Mouse (Mus musculus): ENCODE measurements around the gene Pthlh. TPM values are rescaled to one million over a fixed set of nuclear protein-coding genes. Genes with fewer than 3 reads are reported as not detected.
"Not testable (repeated sequence)": the region's sequence is repeated elsewhere in the genome, so short reads cannot be mapped to it uniquely, and the experiment has no call there.

Pthlh gene
- 7.8 and 11.8 TPM in 2 replicates for polyA plus RNA-seq (2015; fragmentation: Nextera tagmentation; extraction: Ambion mirVana)

DNA sequence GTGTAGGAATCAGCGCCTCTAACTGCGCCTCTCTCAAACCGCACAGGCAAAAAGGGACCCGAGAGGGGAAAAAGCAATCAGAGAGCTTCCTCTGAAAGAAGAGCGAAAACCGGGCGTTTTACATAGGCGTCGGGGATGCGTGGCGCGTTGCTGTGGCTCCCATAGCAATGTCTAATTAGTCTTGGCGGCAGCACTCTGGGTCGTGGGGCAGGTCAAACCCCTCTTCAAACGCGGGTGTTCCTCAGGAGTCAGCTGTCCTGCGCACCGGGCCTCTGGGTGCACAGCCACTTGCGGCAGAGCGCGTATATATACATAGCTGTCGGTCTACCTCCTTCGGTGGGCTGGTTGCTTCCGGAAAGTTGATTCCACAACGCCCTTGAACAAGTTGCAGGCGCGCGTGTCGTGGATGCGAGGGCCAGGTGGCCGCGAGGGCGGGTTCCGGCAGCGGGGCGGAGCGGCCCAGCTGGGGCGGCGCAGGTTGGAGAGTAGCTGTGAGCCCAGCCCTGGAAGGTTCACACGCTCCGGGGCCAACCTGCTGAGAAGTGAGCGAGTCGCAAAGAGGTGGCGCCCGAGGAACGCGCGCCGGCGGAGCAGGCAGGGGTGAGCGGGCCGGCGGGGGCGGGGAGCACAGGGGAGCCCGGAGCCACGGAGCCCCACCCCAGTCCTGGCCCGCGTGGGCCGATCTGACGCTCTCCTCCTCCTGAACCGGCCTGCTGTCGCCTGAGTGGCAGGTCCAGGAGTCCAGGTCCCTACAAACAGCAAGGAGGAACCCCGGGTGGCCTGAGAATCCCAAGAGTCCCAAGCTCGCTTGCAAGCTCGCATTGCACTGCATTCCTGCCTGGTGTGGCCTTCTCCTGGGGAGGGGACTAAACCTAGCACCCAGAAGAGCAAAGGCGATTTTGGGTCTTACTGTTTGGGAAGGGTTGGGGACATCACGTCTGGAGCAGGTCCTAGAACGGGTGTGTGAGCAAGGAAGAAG is at the start of gene Pthlh:
Gene Pthlh (minus strand): TSS at position 597 of the 979 bp plus-strand sequence.
- Histone ChIP-seq H3K4me1 (replicated peaks; ENCODE audit: control insufficient read depth, insufficient read depth, low read length) (peaks cover 4% of the 10 kb centered on the region; the same call in 1 of the 2 replicates), H3K36me3 (ENCODE audit: control insufficient read depth, insufficient read depth, low read length) (no peaks in the 10 kb centered on the region), H3K4me2 (ENCODE audit: low read depth, low read length) (peak within 1 kb of the TSS; percentile 95), H3K4me3 (ENCODE audit: low read length) (peak within 1 kb of the TSS; percentile 60), H3K9me3 (ENCODE audit: control insufficient read depth, low read length) (no peaks in the 10 kb centered on the region), H3K27ac (ENCODE audit: low read length) (peak within 1 kb of the TSS; percentile 71; the same call in 1 of the 2 replicates), H3K27me3 (ENCODE audit: control insufficient read depth, insufficient read depth, low read depth, low read length) (peaks cover 13% of the 10 kb centered on the region), H3K9ac (ENCODE audit: low read length) (peak within 1 kb of the TSS; percentile 53)
- peak; percentile 91 for ATAC-seq (ENCODE audit: low read depth)
- under 1% methylated on average over 62 of the region's 68 CpGs for WGBS

DNA sequence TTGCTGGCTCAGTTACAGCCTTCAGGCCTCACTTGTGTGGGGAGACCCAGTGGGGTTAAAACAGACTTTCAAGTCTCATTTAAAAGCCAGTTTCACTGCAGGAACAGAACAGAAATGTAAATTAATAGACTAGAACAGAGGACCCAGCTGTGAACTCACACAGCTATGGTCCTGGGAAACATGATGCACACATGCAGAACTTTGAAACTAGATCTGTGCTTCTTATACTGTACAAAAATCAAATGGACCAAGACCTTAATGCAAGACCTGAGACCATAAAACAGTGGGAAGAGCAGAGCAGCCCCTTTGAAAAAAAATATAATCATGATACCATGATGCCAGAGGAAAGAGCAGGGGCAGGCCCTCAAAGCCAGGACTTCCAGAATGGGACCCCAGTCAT is 49.3 kb upstream of the Pthlh start:
- Histone ChIP-seq H3K36me3 (ENCODE audit: control insufficient read depth, insufficient read depth, low read length) (no peaks in the 10 kb centered on the region), H3K4me2 (ENCODE audit: low read depth, low read length) (no peak overlapping the region), H3K9me3 (ENCODE audit: control insufficient read depth, low read length) (no peaks in the 10 kb centered on the region), H3K27ac (ENCODE audit: low read length) (no peak overlapping the region), H3K4me3 (ENCODE audit: low read length) (no peak overlapping the region), H3K9ac (ENCODE audit: low read length) (no peak overlapping the region), H3K27me3 (ENCODE audit: control insufficient read depth, insufficient read depth, low read depth, low read length) (no peaks in the 10 kb centered on the region), H3K4me1 (replicated peaks; ENCODE audit: control insufficient read depth, insufficient read depth, low read length) (no peaks in the 10 kb centered on the region)
- ATAC-seq (ENCODE audit: low read depth), result no peak

DNA sequence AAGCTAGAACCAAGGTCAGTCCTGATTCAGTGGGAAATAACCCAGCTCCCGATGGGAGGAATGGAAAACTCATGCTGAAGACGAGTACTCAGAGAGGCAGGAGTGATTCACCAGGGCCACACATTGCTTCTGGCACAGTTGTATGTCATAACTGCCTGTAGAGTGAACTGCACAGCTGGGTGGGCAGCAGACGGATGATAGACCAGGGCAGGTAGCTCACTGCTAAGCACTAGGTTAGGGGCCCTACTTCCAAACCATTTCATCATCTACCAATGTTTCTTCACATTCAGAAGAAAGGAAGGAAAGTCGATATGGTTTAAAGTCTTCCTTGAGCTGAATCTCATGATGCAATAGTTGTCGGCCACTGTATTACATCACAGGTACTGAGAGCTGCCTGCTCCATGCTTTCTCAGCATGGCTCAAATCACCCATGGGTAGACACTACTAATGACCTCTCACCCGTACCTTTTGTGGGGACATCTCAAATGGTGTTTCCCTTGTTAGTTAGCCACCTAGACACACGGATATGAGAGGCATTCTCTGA is 46.5 kb upstream of the Pthlh start:
- no peak overlapping the region for H3K4me2 ChIP-seq (ENCODE audit: low read depth, low read length)
- no peaks in the 10 kb centered on the region for H3K4me1 ChIP-seq (replicated peaks; ENCODE audit: control insufficient read depth, insufficient read depth, low read length)
- no peak overlapping the region for H3K27ac ChIP-seq (ENCODE audit: low read length)
- 73% methylated on average over 7 of the region's 7 CpGs for WGBS
- no peak overlapping the region for H3K9ac ChIP-seq (ENCODE audit: low read length)
- no peaks in the 10 kb centered on the region for H3K9me3 ChIP-seq (ENCODE audit: control insufficient read depth, low read length)
- H3K4me3 ChIP-seq (ENCODE audit: low read length), result no peak overlapping the region
- ATAC-seq (ENCODE audit: low read depth), result no peak
- no peaks in the 10 kb centered on the region for H3K27me3 ChIP-seq (ENCODE audit: control insufficient read depth, insufficient read depth, low read depth, low read length)
- no peaks in the 10 kb centered on the region for H3K36me3 ChIP-seq (ENCODE audit: control insufficient read depth, insufficient read depth, low read length)

DNA sequence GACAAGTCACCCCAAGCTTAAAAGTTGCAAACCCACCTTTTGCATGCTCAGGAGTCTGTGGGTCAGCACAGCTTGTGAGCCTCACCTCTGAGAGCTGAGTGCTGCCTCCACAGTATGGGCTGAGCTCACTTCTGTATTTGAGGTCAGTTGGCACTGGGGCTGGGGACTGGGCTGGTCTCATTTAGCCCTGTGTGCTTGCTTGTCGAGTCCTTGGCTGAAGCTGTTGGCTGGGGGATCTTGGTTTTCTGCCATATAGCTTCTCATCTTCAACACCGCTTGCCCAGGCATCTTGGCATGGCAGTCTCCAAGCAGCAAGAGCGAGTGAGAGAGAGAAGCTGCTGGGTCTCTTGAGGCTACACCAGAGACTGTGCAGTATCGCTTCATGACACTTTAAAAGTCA is 46.1 kb upstream of the Pthlh start:
- no peaks in the 10 kb centered on the region for H3K9me3 ChIP-seq (ENCODE audit: control insufficient read depth, low read length)
- H3K27me3 ChIP-seq (ENCODE audit: control insufficient read depth, insufficient read depth, low read depth, low read length), result no peaks in the 10 kb centered on the region
- H3K36me3 ChIP-seq (ENCODE audit: control insufficient read depth, insufficient read depth, low read length), result no peaks in the 10 kb centered on the region
- H3K9ac ChIP-seq (ENCODE audit: low read length), result no peak overlapping the region
- no peak overlapping the region for H3K4me3 ChIP-seq (ENCODE audit: low read length)
- no peak overlapping the region for H3K4me2 ChIP-seq (ENCODE audit: low read depth, low read length)
- no peaks in the 10 kb centered on the region for H3K4me1 ChIP-seq (replicated peaks; ENCODE audit: control insufficient read depth, insufficient read depth, low read length)
- WGBS, result 73% methylated on average over 4 of the region's 4 CpGs
- H3K27ac ChIP-seq (ENCODE audit: low read length), result no peak overlapping the region
- no peak for ATAC-seq (ENCODE audit: low read depth)

DNA sequence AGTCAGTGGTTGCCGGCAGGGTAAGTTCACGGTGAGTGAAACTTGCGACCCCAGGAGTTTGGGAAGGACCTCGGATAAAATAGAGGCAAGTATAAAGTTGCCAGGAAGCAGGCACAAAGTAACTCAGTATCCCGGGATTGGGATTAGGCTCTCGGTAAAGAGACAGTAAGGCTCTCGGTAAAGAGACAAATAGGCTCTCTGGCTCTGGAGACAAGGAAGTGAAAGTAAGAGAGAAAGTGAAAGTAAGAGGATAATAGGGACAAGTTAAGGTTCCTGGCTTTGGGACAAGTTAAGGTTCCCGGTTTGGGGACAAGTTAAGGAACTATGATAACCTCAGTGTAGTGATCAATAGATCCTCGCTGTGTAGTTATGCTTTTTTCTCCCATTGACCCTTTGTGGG is 40.3 kb upstream of the Pthlh start:
- not testable (repeated sequence) for H3K4me2 ChIP-seq (ENCODE audit: low read depth, low read length); ATAC-seq (ENCODE audit: low read depth); H3K4me1 ChIP-seq (replicated peaks; ENCODE audit: control insufficient read depth, insufficient read depth, low read length); H3K9ac ChIP-seq (ENCODE audit: low read length); H3K9me3 ChIP-seq (ENCODE audit: control insufficient read depth, low read length); H3K27me3 ChIP-seq (ENCODE audit: control insufficient read depth, insufficient read depth, low read depth, low read length); H3K36me3 ChIP-seq (ENCODE audit: control insufficient read depth, insufficient read depth, low read length); H3K27ac ChIP-seq (ENCODE audit: low read length); H3K4me3 ChIP-seq (ENCODE audit: low read length)
- WGBS, result 81% methylated on average over 4 of the region's 9 CpGs

DNA sequence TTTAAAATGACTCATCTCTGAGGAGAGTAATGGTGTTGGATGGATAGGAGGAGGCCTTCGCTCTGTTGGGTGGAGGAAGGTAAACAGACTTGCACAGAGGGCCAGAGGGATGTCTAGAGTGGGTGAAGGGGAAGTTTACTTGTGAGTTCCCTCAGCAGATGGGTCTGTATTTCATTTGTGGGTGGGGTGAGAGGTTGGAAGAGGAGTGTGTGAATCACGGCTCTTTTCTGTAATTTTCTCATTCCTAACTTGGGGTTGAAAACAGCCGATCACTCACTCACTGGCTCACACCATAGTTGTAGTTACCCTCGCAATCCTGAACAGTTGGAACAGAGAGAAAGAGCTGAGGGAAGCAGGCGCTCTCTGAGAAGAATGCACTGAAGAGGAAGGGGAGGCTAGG is 35.6 kb upstream of the Pthlh start:
- no peak for ATAC-seq (ENCODE audit: low read depth)
- H3K4me1 ChIP-seq (replicated peaks; ENCODE audit: control insufficient read depth, insufficient read depth, low read length), result no peaks in the 10 kb centered on the region

DNA sequence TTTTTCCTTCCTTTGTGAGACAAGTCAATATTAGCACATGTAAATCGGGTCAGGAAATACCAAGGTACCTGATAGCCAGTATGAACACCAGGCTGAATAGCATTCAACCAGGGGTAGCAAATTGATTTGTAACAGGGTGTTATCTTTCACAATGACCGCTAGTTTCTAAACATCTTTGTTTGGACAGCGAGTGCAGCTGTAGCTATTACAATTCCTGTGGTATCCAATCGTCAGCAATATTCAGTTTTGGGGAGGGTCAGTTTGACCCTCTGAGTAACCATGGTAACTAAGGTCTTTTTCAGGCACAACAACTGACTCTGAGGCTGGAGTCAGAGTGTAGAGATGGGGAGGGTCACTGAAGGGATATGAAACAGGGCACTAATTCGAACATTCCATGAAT is 15.3 kb upstream of the Pthlh start:
- no peaks in the 10 kb centered on the region for H3K4me1 ChIP-seq (replicated peaks; ENCODE audit: control insufficient read depth, insufficient read depth, low read length)
- ATAC-seq (ENCODE audit: low read depth), result no peak
- 44% methylated on average over 5 of the region's 5 CpGs for whole genome bisulfite sequencing
- H3K4me3 ChIP-seq (ENCODE audit: low read length), result no peak overlapping the region
- no peak overlapping the region for H3K27ac ChIP-seq (ENCODE audit: low read length)
- H3K27me3 ChIP-seq (ENCODE audit: control insufficient read depth, insufficient read depth, low read depth, low read length), result no peaks in the 10 kb centered on the region
- H3K36me3 ChIP-seq (ENCODE audit: control insufficient read depth, insufficient read depth, low read length), result no peaks in the 10 kb centered on the region
- no peaks in the 10 kb centered on the region for H3K9me3 ChIP-seq (ENCODE audit: control insufficient read depth, low read length)
- H3K4me2 ChIP-seq (ENCODE audit: low read depth, low read length), result no peak overlapping the region
- H3K9ac ChIP-seq (ENCODE audit: low read length), result no peak overlapping the region

More for the DNA sequence above, 35.6 kb upstream of the Pthlh start:
- no peaks in the 10 kb centered on the region for H3K36me3 ChIP-seq (ENCODE audit: control insufficient read depth, insufficient read depth, low read length)
- H3K9me3 ChIP-seq (ENCODE audit: control insufficient read depth, low read length), result peaks cover 4% of the 10 kb centered on the region; the same call in 1 of the 2 replicates
- H3K4me2 ChIP-seq (ENCODE audit: low read depth, low read length), result no peak overlapping the region
- H3K9ac ChIP-seq (ENCODE audit: low read length), result no peak overlapping the region
- no peaks in the 10 kb centered on the region for H3K27me3 ChIP-seq (ENCODE audit: control insufficient read depth, insufficient read depth, low read depth, low read length)
- 65% methylated on average over 5 of the region's 5 CpGs for WGBS
- H3K27ac ChIP-seq (ENCODE audit: low read length), result no peak overlapping the region
- H3K4me3 ChIP-seq (ENCODE audit: low read length), result no peak overlapping the region

DNA sequence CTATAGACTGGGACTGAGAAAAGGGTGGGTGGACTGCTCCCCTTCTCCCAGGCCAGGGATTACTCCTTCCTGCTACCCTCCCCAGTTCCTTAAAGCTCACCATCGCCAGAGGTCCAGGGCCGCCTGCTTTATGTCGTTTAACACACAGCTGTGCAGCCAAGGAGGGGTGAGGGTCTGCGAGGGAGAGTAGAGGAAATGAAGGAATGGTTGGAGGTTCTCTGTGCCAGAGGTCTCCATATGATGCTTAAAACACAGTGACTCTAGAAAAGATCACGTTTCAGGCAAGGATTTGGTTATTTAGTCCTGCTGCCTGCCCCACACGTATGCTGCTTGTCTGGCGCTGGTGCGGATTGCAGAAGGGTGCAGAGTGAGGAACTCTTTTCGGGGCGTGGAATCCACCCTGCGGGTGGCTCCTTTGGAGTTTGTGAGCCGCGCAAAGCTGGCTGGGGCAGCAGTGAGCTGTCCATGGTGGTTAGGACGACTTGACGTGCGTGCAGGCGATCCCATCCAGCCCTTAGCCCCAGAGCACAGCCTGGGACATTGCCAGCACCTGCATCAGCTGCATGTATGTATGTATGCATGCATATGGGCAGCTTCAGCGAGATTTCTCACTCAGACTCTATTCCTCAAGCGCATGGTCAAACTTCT is 4.3 kb upstream of the Pthlh start:
- Histone ChIP-seq H3K27me3 (ENCODE audit: control insufficient read depth, insufficient read depth, low read depth, low read length) (peaks cover 13% of the 10 kb centered on the region), H3K4me2 (ENCODE audit: low read depth, low read length) (no peak overlapping the region), H3K4me3 (ENCODE audit: low read length) (no peak overlapping the region), H3K36me3 (ENCODE audit: control insufficient read depth, insufficient read depth, low read length) (no peaks in the 10 kb centered on the region), H3K9ac (ENCODE audit: low read length) (no peak overlapping the region), H3K27ac (ENCODE audit: low read length) (no peak overlapping the region), H3K9me3 (ENCODE audit: control insufficient read depth, low read length) (no peaks in the 10 kb centered on the region), H3K4me1 (replicated peaks; ENCODE audit: control insufficient read depth, insufficient read depth, low read length) (peaks cover 4% of the 10 kb centered on the region; the same call in 1 of the 2 replicates)
- WGBS, result 4% methylated on average over 19 of the region's 19 CpGs
- peak; percentile 51 for ATAC-seq (ENCODE audit: low read depth)

DNA sequence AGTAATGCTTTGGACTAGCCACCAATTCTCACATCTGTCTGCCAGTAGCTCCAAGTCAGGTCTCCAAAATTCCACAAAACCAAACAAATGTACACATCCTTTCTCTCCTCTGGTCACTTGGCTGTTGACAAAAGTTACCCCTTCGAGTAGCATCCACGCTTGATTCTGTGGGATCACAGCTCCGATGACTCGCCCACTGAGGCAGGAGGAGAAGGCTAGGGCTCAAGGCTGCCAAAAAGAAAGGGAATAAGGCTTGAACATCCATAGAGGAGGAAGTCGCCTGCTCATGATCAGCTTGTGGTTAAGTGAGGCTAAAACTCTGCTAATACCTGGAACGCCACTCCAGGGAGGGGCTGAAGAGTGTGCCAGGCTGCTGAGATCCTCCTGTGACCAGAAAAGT is 2.5 kb upstream of the Pthlh start:
- ATAC-seq (ENCODE audit: low read depth), result no peak
- no peak overlapping the region for H3K9ac ChIP-seq (ENCODE audit: low read length)
- H3K27me3 ChIP-seq (ENCODE audit: control insufficient read depth, insufficient read depth, low read depth, low read length), result peaks cover 13% of the 10 kb centered on the region
- H3K4me2 ChIP-seq (ENCODE audit: low read depth, low read length), result no peak overlapping the region
- peaks cover 4% of the 10 kb centered on the region; the same call in 1 of the 2 replicates for H3K4me1 ChIP-seq (replicated peaks; ENCODE audit: control insufficient read depth, insufficient read depth, low read length)
- 79% methylated on average over 6 of the region's 6 CpGs for WGBS
- no peak overlapping the region for H3K27ac ChIP-seq (ENCODE audit: low read length)
- no peak overlapping the region for H3K4me3 ChIP-seq (ENCODE audit: low read length)
- no peaks in the 10 kb centered on the region for H3K36me3 ChIP-seq (ENCODE audit: control insufficient read depth, insufficient read depth, low read length)
- no peaks in the 10 kb centered on the region for H3K9me3 ChIP-seq (ENCODE audit: control insufficient read depth, low read length)

All from lung, embryonic 16.5 days (tissue).